Mouse (Mus musculus): ENCODE data around the gene Olfm1. TPM values are rescaled to one million over a fixed set of nuclear protein-coding genes. Genes with fewer than 3 reads are reported as not detected.

Olfm1 gene
- polyA plus RNA-seq, 1 experiment from 2014 or later: 13.2 TPM

- no peak overlapping the region for H3K4me3 ChIP-seq
- peaks cover 21% of the 10 kb centered on the region for H3K4me1 ChIP-seq
- 80% methylated on average over 2 of the region's 2 CpGs for WGBS
- no peaks in the 10 kb centered on the region for H3K9me3 ChIP-seq (replicated peaks)
- H3K27ac ChIP-seq: no peak overlapping the region
- no peaks in the 10 kb centered on the region for H3K27me3 ChIP-seq (ENCODE audit: low read depth, poor library complexity, severe bottlenecking)
- DNase-seq (ENCODE audit: low spot score): no peak
- H3K36me3 ChIP-seq: peaks cover 52% of the 10 kb centered on the region
Measured at GRCm38 (mm10) chr2:28221803-28222202, 29.0 kb downstream of the Olfm1 start.

- Histone ChIP-seq H3K4me3 (no peak overlapping the region), H3K36me3 (peaks cover 49% of the 10 kb centered on the region), H3K27me3 (ENCODE audit: low read depth, poor library complexity, severe bottlenecking) (no peaks in the 10 kb centered on the region), H3K27ac (no peak overlapping the region), H3K4me1 (peaks cover 25% of the 10 kb centered on the region), H3K9me3 (replicated peaks) (no peaks in the 10 kb centered on the region)
- WGBS: 78% methylated on average over 5 of the region's 5 CpGs
- no peak for DNase-seq (ENCODE audit: low spot score)
Measured at GRCm38 (mm10) chr2:28224819-28225218, 32.0 kb downstream of the Olfm1 start.

GRCm38 (mm10) chr2:28225906-28226305 lies 33.1 kb downstream of the Olfm1 start:
- 56% methylated on average over 3 of the region's 3 CpGs for WGBS
- peaks cover 55% of the 10 kb centered on the region for H3K36me3 ChIP-seq
- H3K27ac ChIP-seq: peak overlapping the region; percentile 14; the same call in 1 of the 2 replicates
- H3K4me1 ChIP-seq: peaks cover 25% of the 10 kb centered on the region
- H3K4me3 ChIP-seq: no peak overlapping the region
- no peaks in the 10 kb centered on the region for H3K9me3 ChIP-seq (replicated peaks)
- H3K27me3 ChIP-seq (ENCODE audit: low read depth, poor library complexity, severe bottlenecking): no peaks in the 10 kb centered on the region
- DNase-seq (ENCODE audit: low spot score): no peak

GRCm38 (mm10) chr2:28226971-28227370 lies 34.2 kb downstream of the Olfm1 start:
- Histone ChIP-seq H3K27me3 (ENCODE audit: low read depth, poor library complexity, severe bottlenecking) (no peaks in the 10 kb centered on the region), H3K9me3 (replicated peaks) (no peaks in the 10 kb centered on the region), H3K4me1 (peaks cover 21% of the 10 kb centered on the region), H3K36me3 (peaks cover 56% of the 10 kb centered on the region), H3K4me3 (no peak overlapping the region), H3K27ac (no peak overlapping the region)
- no peak for DNase-seq (ENCODE audit: low spot score)
- 54% methylated on average over 5 of the region's 5 CpGs for WGBS

GRCm38 (mm10) chr2:28227589-28228191 lies 34.9 kb downstream of the Olfm1 start:
- no peak overlapping the region for H3K27ac ChIP-seq
- no peak for DNase-seq (ENCODE audit: low spot score)
- no peak overlapping the region for H3K4me3 ChIP-seq
- H3K36me3 ChIP-seq: peaks cover 48% of the 10 kb centered on the region
- H3K4me1 ChIP-seq: peaks cover 17% of the 10 kb centered on the region
- H3K27me3 ChIP-seq (ENCODE audit: low read depth, poor library complexity, severe bottlenecking): no peaks in the 10 kb centered on the region
- no peaks in the 10 kb centered on the region for H3K9me3 ChIP-seq (replicated peaks)
- WGBS: 71% methylated on average over 8 of the region's 8 CpGs

GRCm38 (mm10) chr2:28228364-28228763 lies 35.6 kb downstream of the Olfm1 start:
- WGBS: 97% methylated on average over 4 of the region's 4 CpGs

GRCm38 (mm10) chr2:28235129-28235528 lies 42.3 kb downstream of the Olfm1 start:
- no peak for DNase-seq (ENCODE audit: low spot score)
- Histone ChIP-seq H3K27me3 (ENCODE audit: low read depth, poor library complexity, severe bottlenecking) (0 out of 2 replicates have a peak, but pooled peaks cover 4% of the 10 kb centered on the region), H3K27ac (no peak overlapping the region), H3K4me1 (no peaks in the 10 kb centered on the region), H3K4me3 (no peak overlapping the region), H3K36me3 (peaks cover 15% of the 10 kb centered on the region), H3K9me3 (replicated peaks) (no peaks in the 10 kb centered on the region)
- 79% methylated on average over 4 of the region's 4 CpGs for WGBS

More at GRCm38 (mm10) chr2:28228364-28228763, 35.6 kb downstream of the Olfm1 start:
- no peaks in the 10 kb centered on the region for H3K9me3 ChIP-seq (replicated peaks)
- H3K27ac ChIP-seq: no peak overlapping the region
- no peak for DNase-seq (ENCODE audit: low spot score)
- peaks cover 17% of the 10 kb centered on the region for H3K4me1 ChIP-seq
- no peaks in the 10 kb centered on the region for H3K27me3 ChIP-seq (ENCODE audit: low read depth, poor library complexity, severe bottlenecking)
- no peak overlapping the region for H3K4me3 ChIP-seq
- H3K36me3 ChIP-seq: peaks cover 45% of the 10 kb centered on the region

- no peaks in the 10 kb centered on the region for H3K9me3 ChIP-seq (replicated peaks)
- no peak overlapping the region for H3K27ac ChIP-seq
- DNase-seq (ENCODE audit: low spot score): no peak
- peaks cover 2% of the 10 kb centered on the region; the same call in 1 of the 2 replicates for H3K36me3 ChIP-seq
- peaks cover 6% of the 10 kb centered on the region for H3K4me1 ChIP-seq
- 75% methylated on average over 6 of the region's 6 CpGs for WGBS
- no peak overlapping the region for H3K4me3 ChIP-seq
- H3K27me3 ChIP-seq (ENCODE audit: low read depth, poor library complexity, severe bottlenecking): 0 out of 2 replicates have a peak, but pooled peaks cover 4% of the 10 kb centered on the region
Measured at GRCm38 (mm10) chr2:28236447-28236846, 43.7 kb downstream of the Olfm1 start.

GRCm38 (mm10) chr2:28239616-28240015 lies 46.8 kb downstream of the Olfm1 start:
- no peak for DNase-seq (ENCODE audit: low spot score)

GRCm38 (mm10) chr2:28240920-28241319 lies 48.1 kb downstream of the Olfm1 start:
- no peak for DNase-seq (ENCODE audit: low spot score)
- WGBS: 85% methylated on average over 3 of the region's 3 CpGs
- no peak overlapping the region for H3K4me3 ChIP-seq
- peaks cover 19% of the 10 kb centered on the region for H3K4me1 ChIP-seq
- H3K27ac ChIP-seq: no peak overlapping the region
- H3K27me3 ChIP-seq (ENCODE audit: low read depth, poor library complexity, severe bottlenecking): 0 out of 2 replicates have a peak, but pooled peaks cover 10% of the 10 kb centered on the region
- H3K36me3 ChIP-seq: no peaks in the 10 kb centered on the region
- no peaks in the 10 kb centered on the region for H3K9me3 ChIP-seq (replicated peaks)

More at GRCm38 (mm10) chr2:28239616-28240015, 46.8 kb downstream of the Olfm1 start:
- Histone ChIP-seq H3K4me3 (no peak overlapping the region), H3K27ac (no peak overlapping the region), H3K9me3 (replicated peaks) (no peaks in the 10 kb centered on the region), H3K27me3 (ENCODE audit: low read depth, poor library complexity, severe bottlenecking) (0 out of 2 replicates have a peak, but pooled peaks cover 10% of the 10 kb centered on the region), H3K4me1 (peaks cover 19% of the 10 kb centered on the region), H3K36me3 (no peaks in the 10 kb centered on the region)
- WGBS: 70% methylated on average over 8 of the region's 8 CpGs

- Histone ChIP-seq H3K4me3 (no peak overlapping the region), H3K27me3 (ENCODE audit: low read depth, poor library complexity, severe bottlenecking) (0 out of 2 replicates have a peak, but pooled peaks cover 10% of the 10 kb centered on the region), H3K4me1 (peaks cover 19% of the 10 kb centered on the region), H3K36me3 (no peaks in the 10 kb centered on the region), H3K9me3 (replicated peaks) (no peaks in the 10 kb centered on the region), H3K27ac (0 out of 2 replicates have a peak overlapping the region, but pooled peaks have one; percentile 36)
- WGBS: 49% methylated on average over 17 of the region's 17 CpGs
- no peak for DNase-seq (ENCODE audit: low spot score)
Measured at GRCm38 (mm10) chr2:28241520-28242221, 48.9 kb downstream of the Olfm1 start.

GRCm38 (mm10) chr2:28242222-28242543 lies 49.4 kb downstream of the Olfm1 start:
- 0 out of 2 replicates have a peak overlapping the region, but pooled peaks have one; percentile 36 for H3K27ac ChIP-seq
- 0 out of 2 replicates have a peak, but pooled peaks cover 10% of the 10 kb centered on the region for H3K27me3 ChIP-seq (ENCODE audit: low read depth, poor library complexity, severe bottlenecking)
- H3K9me3 ChIP-seq (replicated peaks): no peaks in the 10 kb centered on the region
- no peak overlapping the region for H3K4me3 ChIP-seq
- H3K36me3 ChIP-seq: no peaks in the 10 kb centered on the region
- 59% methylated on average over 5 of the region's 5 CpGs for WGBS
- H3K4me1 ChIP-seq: peaks cover 19% of the 10 kb centered on the region
- DNase-seq (ENCODE audit: low spot score): no peak

GRCm38 (mm10) chr2:28244667-28245395 lies 52.0 kb downstream of the Olfm1 start:
- DNase-seq (ENCODE audit: low spot score): no peak
- Histone ChIP-seq H3K9me3 (replicated peaks) (no peaks in the 10 kb centered on the region), H3K4me1 (peaks cover 19% of the 10 kb centered on the region), H3K27me3 (ENCODE audit: low read depth, poor library complexity, severe bottlenecking) (0 out of 2 replicates have a peak, but pooled peaks cover 6% of the 10 kb centered on the region), H3K27ac (no peak overlapping the region), H3K36me3 (no peaks in the 10 kb centered on the region), H3K4me3 (no peak overlapping the region)
- WGBS: 65% methylated on average over 8 of the region's 8 CpGs
